Comparison of ENCODE assay signal across 8 mouse cellular contexts in genomic region chr9:89210353-89211064, GRCm38 (mm10). TPM values are rescaled to one million over a fixed set of nuclear protein-coding genes. Genes with fewer than 3 reads are reported as not detected.
DNase-seq lines count a peak whose midpoint lies in the region; ATAC-seq and TF ChIP-seq lines count a peak whose summit lies in the region.
"Not testable (repeated sequence)": the region's sequence is repeated elsewhere in the genome, so short reads cannot be mapped to it uniquely, and the experiment has no call there.

Gene Mthfs, plus strand, starts transcription at chr9:89210676.

- H3K9me3 ChIP-seq in embryonic facial prominence, embryonic 14.5 days (ENCODE audit: control insufficient read depth, low read length); hindbrain, embryonic 16.5 days (ENCODE audit: control insufficient read depth, low read length); liver, postnatal 0 days (ENCODE audit: low read length): not testable (repeated sequence)

- peak within 1 kb of the TSS; percentile 84 for H3K27ac ChIP-seq in bone marrow, adult 2 months (ENCODE audit: control insufficient read depth, insufficient read depth, low read depth, low read length, poor library complexity)
- H3K27ac ChIP-seq in embryonic facial prominence, embryonic 14.5 days (replicated peaks; ENCODE audit: low read depth, low read length), result peak within 1 kb of the TSS; percentile 71; the same call in 1 of the 2 replicates
- H3K27ac ChIP-seq in hindbrain, embryonic 16.5 days (ENCODE audit: low read depth, low read length), result peak within 1 kb of the TSS; percentile 74
- peak within 1 kb of the TSS; percentile 83 for H3K27ac ChIP-seq in liver, postnatal 0 days (ENCODE audit: low read depth)

- TF ChIP-seq EP300 in liver, postnatal 0 days (IDR thresholded peaks at IDR 0.05; ENCODE audit: low read depth), result not testable (repeated sequence)

- not testable (repeated sequence) for H3K4me3 ChIP-seq in bone marrow, adult 2 months (replicated peaks; ENCODE audit: control insufficient read depth, low read depth, low read length)
- peak within 1 kb of the TSS; percentile 36 for H3K4me3 ChIP-seq in embryonic facial prominence, embryonic 14.5 days (ENCODE audit: low read depth, low read length)
- H3K4me3 ChIP-seq in hindbrain, embryonic 16.5 days (ENCODE audit: low read length), result peak within 1 kb of the TSS; percentile 31
- H3K4me3 ChIP-seq in liver, postnatal 0 days (ENCODE audit: low read depth, low read length), result peak within 1 kb of the TSS; percentile 36

- H3K27me3 ChIP-seq in embryonic facial prominence, embryonic 14.5 days (replicated peaks; ENCODE audit: control insufficient read depth, insufficient read depth, low read length); hindbrain, embryonic 16.5 days (replicated peaks; ENCODE audit: control insufficient read depth, insufficient read depth, low read length); liver, postnatal 0 days (ENCODE audit: insufficient read depth, low read length): not testable (repeated sequence)

- WGBS in bone marrow, adult 2 months, result 22% methylated on average over 9 of the region's 12 CpGs
- 26% methylated on average over 9 of the region's 12 CpGs for WGBS in embryonic facial prominence, embryonic 14.5 days
- whole genome bisulfite sequencing in hindbrain, embryonic 16.5 days, result 23% methylated on average over 9 of the region's 12 CpGs
- WGBS in liver, postnatal 0 days (ENCODE audit: insufficient replicate concordance), result 22% methylated on average over 9 of the region's 12 CpGs

- H3K4me1 ChIP-seq in bone marrow, adult 2 months (ENCODE audit: control insufficient read depth, insufficient read depth, low read length); embryonic facial prominence, embryonic 14.5 days (ENCODE audit: control insufficient read depth, insufficient read depth, low read length); hindbrain, embryonic 16.5 days (ENCODE audit: control insufficient read depth, insufficient read depth, low read depth, low read length); liver, postnatal 0 days (ENCODE audit: insufficient read depth): not testable (repeated sequence)

- peak; percentile 34 for DNase-seq in 416B (ENCODE audit: low read depth)
- peak; percentile 20 for DNase-seq in embryonic facial prominence, embryonic 14.5 days (ENCODE audit: low spot score)
- DNase-seq in heart, adult 18-20 months, result peak; percentile 23 to 47
- not testable (repeated sequence) for DNase-seq in layer of hippocampus, postnatal 25 days (ENCODE audit: extremely low spot score in 1 of 2, low spot score in 1 of 2); liver, postnatal 0 days
- DNase-seq in naive thymus-derived CD4-positive, alpha-beta T cell, adult 2 months (ENCODE audit: low read depth), result peak; percentile 45

- not testable (repeated sequence) for H3K36me3 ChIP-seq in embryonic facial prominence, embryonic 14.5 days (ENCODE audit: control insufficient read depth, insufficient read depth, low read length); hindbrain, embryonic 16.5 days (ENCODE audit: control insufficient read depth, insufficient read depth, low read length); liver, postnatal 0 days (replicated peaks; ENCODE audit: insufficient read depth, low read length)

- not testable (repeated sequence) for TF ChIP-seq POLR2A in bone marrow, adult 2 months (IDR thresholded peaks at IDR 0.05; ENCODE audit: borderline replicate concordance, control insufficient read depth, low read depth, low read length)

- H3K9ac ChIP-seq in embryonic facial prominence, embryonic 14.5 days (ENCODE audit: low read depth, low read length), result peak within 1 kb of the TSS; percentile 54
- peak within 1 kb of the TSS; percentile 51 for H3K9ac ChIP-seq in hindbrain, embryonic 16.5 days (ENCODE audit: low read depth, low read length)
- not testable (repeated sequence) for H3K9ac ChIP-seq in liver, postnatal 0 days (replicated peaks)

- ATAC-seq in embryonic facial prominence, embryonic 14.5 days (ENCODE audit: low read depth), result peak; percentile 78
- peak; percentile 78 for ATAC-seq in hindbrain, embryonic 16.5 days
- ATAC-seq in liver, postnatal 0 days, result peak; percentile 58

- H3K4me2 ChIP-seq in embryonic facial prominence, embryonic 14.5 days (ENCODE audit: low read depth, low read length), result peak within 1 kb of the TSS; percentile 48
- peak within 1 kb of the TSS; percentile 51 for H3K4me2 ChIP-seq in hindbrain, embryonic 16.5 days (ENCODE audit: low read length)
- peak within 1 kb of the TSS; percentile 56; the same call in 1 of the 2 replicates for H3K4me2 ChIP-seq in liver, postnatal 0 days (ENCODE audit: low read depth, low read length)

- TF ChIP-seq CTCF in bone marrow, adult 2 months (IDR thresholded peaks at IDR 0.05; ENCODE audit: control insufficient read depth, insufficient read depth, low read length), result not testable (repeated sequence)
- TF ChIP-seq CTCF in liver, postnatal 0 days (IDR thresholded peaks at IDR 0.05; ENCODE audit: low read depth), result peak; percentile 35; the same call in 1 of the 2 replicates

RNA-seq across cellular contexts. Expression of gene Mthfs, which starts in this region (rescaled TPM):
- 5.5 and 10.6 TPM in 2 replicates for polyA plus RNA-seq in bone marrow, adult 2 months (2011; ENCODE audit: insufficient read depth, insufficient read length, low replicate concordance, missing spikeins)
- polyA plus RNA-seq in embryonic facial prominence, embryonic 14.5 days (2014; fragmentation: Nextera tagmentation; extraction: Ambion mirVana), result 22.3 and 25.7 TPM in 2 replicates
- total RNA-seq in heart, adult 18-20 months (2021), result 10 to 100 TPM; 16.1 to 20.2 TPM
- 15.5 and 17.3 TPM in 2 replicates for polyA plus RNA-seq in hindbrain, embryonic 16.5 days (2015; fragmentation: Nextera tagmentation; extraction: Ambion mirVana)
- total RNA-seq in layer of hippocampus, postnatal 25 days (2021), result 10 to 100 TPM; 29.0 to 37.9 TPM
- polyA plus RNA-seq in liver, postnatal 0 days (2015; fragmentation: Nextera tagmentation; extraction: Ambion mirVana), result 39.6 and 43.6 TPM in 2 replicates
